Mouse (Mus musculus) fibroblast of lung, adult 2 months (primary cell): ENCODE data around the gene Eri3.
A peak's percentile ranks its signal among the peaks of the same experiment; 100 is the strongest.

ENCODE experiments used
- DNase-seq: peaks from one replicate; pipeline ENCODE4 v3.0.0-alpha.2; 2011; ENCODE audit warnings: low read depth

Eri3 gene

DNA sequence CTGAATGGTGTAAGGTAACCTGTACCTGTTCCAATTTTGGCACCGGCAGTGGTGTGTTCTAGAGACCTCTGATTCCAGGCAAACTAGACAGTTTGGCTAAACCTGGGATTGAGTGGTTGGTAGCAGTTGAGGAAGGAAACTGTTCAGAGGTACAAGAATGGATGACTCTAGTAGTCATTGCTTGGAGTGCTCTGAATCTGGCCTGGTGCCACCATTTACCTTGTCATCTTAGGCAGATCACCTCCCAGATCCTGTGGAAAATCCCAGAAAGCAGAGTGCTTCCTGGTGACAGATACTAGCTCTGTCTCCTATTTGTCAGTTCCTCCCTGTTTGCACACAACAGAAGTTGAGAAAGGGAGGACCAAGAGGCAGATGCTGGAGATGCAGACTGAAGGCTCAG, 27.4 kb downstream of the Eri3 start:
- DNase-seq, result no peak

DNA sequence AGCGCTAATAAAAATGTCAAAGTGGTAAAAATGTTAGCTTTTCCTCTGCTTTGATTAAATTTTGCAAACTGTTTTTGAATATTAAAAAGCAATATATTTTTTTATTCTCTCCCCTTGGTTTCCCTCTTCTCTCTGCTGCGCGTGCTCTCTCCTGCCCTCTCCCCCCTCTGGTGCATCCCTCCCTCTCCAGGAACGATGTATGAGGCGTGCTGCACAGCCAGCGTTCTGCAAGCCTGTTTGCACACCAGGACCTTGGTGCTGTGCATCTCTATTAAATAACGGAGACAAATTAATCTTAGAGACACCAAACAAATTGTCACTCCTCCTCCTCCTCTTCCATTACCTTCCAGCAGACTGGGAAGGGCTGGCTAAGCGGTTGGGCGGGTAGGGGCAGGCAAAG, 31.5 kb downstream of the Eri3 start:
- no peak for DNase-seq

GRCm38 (mm10) chr4:117585995-117586394, 35.8 kb downstream of the Eri3 start:
- no peak for DNase-seq

DNA sequence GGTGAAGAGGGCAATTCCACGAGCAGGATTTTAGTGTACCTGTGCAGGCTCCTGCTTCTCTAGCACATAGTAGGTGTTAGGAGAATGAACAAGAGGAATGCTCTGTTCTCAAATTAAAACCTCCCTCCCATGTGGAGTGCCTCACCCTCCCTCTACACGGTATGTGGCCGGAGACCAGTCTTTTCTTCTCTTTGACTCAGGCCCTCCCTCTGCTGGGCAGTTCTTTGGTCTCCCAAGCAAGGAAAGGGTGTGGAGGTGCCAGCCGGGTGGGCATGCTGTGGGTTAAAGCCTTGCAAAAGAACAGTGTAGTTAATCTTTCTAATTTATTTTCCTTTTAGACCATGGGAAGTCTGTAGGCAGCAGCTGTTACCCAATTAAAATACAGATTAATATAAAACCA, 37.3 kb downstream of the Eri3 start:
- no peak for DNase-seq

DNA sequence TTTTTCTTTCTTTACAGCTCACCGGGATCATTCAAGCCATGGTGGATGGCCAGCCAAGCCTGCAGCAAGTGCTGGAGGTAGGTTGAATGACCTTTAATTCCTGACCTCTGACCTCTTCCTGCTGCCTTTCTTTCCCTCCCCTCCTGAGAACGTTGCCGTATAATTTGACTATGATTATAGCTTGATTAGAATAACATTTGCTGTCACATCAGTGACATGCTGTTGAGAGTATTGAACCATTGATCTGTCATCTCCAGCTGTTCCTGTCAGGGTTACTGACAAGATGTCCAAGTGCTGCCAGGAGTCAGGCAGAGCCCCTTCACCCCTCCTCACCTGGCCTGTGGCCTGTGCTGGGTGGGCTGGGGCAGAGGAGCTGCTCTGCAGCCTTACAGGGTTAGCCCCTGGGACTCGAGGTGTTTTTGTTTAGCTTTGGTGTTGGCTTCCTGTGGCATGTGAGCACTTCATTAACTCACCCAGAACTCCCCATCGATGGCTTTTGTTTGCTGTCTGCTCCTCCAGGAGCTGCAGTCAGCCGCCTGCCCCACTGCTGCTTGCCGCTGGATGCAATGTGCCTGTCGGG, 39.0 kb downstream of the Eri3 start:
- DNase-seq, result no peak

- DNase-seq, result no peak
Measured at GRCm38 (mm10) chr4:117590781-117591180, 40.6 kb downstream of the Eri3 start.

DNA sequence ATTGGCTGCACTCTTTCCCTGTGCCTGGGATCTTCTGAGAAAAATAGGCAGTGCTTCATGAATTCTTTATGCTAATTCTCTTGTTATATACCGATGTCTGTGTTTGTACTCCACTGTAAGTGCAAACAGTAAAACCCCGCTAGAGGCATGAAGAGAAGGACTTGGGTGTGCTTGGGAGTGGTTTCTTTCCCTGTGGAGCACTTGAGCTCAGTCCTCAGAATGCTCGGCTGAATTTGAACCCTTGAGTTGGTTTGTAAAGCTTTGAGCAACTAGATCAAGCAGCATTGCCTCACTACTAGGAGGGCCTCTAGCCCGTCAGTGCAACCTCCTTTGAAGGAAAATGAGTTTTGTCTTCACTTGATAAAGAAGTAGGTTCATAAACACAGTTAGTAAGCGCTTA, 42.0 kb downstream of the Eri3 start:
- no peak for DNase-seq

DNA sequence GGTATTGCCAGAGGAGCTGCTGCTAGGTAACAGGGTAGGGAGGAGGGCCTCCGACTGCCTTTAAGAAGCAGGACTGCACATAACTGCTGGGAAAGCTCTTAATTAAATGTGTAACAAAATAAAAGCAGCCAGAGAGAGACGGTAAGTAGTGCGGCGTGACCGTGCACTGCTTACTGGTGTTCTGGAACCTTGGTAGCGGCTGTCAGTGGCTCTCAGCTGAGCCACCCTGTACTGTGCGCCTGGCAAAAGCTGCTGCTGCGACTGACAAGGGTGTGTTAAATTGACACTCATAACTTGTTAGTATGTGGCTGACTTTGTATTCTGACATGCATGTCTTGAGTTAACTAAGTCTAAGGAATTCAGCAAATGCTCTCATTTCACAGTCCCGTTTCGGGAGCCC, 45.1 kb downstream of the Eri3 start:
- no peak for DNase-seq

DNA sequence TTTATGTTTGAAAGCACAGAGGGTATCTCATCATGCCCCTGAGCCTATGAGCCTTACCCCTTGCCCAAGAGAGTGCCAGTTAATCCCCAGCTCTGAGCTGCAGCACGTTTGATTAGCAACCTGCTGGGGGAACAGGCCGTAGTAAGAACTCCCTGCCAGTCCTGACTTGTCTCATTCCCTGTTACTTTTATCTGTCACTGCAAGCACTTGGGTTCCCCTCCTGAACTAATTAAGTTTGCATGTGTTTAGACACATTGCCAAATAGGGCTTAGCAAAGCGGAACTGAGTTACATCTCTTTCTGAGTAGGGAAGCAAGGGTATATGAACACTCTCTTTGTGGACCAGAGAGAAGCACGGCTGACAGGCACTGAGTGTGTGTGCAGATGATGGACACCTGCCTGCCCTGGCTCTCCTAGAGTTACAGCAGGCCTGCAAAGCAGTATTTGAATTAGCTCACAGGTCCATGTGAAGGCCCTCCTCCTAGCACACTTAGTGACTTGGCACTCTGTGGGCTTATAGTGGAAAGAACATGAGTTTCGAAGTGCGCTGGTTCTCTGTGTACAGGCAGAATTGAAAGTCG, 49.9 kb downstream of the Eri3 start:
- no peak for DNase-seq

DNA sequence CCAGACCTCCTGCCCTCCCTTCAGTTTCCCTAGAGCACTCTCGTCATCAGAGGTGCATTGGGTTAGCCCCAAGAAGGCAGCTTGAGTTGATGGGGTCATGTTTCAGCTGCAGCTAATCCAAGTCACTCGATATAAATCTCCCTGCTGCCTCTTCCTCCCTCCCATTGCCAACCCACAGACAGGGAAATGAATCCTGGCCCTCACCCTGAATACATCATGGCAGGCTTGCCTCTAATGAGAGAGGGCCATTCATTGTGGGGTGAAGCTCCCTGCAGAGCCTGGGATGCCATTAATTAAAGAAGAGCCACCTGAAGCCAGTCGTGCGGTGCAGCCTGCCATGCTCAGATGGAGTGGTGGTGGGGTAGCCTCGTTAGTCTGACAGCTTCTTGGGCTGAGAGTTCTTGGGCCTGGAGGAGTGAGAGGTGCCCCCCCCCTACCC, 51.2 kb downstream of the Eri3 start:
- no peak for DNase-seq

- DNase-seq, result no peak
Measured at GRCm38 (mm10) chr4:117605099-117605953, 55.2 kb downstream of the Eri3 start.

DNA sequence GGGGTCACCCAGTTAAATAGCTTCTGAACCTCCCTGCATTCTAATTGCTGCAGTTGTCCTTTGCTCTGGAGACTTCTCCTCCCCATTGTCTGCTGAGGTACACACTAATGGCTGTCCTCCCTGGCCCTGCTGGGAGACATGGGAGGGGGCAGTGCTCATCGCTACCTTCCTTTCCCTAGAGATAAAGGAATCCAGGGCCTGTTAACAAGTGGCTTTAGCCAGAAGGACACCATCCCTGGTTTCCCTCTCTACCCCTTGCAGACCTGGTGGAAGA, 55.7 kb downstream of the Eri3 start:
- no peak for DNase-seq

DNA sequence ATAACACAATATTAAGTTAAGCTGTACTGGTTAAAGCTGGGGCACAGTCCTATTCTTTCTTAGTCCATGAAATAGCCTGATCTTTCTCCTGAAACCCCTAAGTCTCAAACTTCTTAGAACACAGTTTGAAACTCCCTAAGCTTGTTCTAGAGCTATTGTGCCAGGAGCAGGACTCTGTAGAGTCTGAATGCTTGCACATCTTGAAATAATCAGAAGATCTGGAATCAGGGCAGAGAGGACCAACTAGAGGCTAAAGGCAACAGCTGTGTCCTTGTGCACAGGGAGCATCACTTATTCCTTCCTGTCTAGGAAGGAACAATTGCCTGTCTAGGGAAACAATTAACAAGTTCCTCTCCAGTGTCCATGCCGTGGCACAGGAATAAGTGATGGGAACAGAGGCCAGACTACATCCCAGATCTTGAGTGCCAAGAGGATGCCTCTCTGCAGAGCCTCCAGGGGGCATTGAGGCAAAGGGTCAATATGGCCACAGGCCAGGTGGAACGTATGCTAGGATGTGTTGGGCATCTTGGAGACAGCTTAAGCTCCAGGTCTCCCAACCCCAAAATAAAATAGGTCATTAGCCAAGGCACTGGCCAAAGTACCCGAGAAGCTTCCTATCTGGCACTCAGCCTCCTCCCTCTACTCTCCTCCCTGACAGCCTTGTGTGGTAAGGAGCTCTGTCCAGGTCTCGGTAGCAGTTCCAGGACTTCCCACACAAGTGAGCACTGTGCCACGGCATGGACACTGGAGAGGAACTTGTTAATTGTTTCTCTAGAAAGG, 56.9 kb downstream of the Eri3 start:
- DNase-seq, result no peak

DNA sequence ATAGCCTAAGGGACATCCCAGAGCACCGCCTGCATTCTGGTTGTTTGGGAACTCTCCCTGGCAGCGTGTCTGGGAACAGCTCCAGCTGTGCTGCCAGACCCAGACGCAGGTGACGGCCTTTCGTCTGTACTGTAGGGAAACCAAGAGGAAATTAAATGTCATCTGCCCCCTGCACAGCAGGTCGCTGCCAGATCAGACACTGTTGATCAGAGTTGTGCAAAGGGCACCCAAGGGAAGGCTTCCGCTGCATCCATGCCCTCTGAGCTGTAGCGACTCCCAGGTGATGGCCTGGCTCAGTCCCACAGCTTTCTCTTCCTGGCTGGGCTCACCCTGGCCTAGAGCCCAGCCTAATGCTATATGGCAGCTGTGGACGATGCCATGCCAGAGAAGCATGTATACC, 58.1 kb downstream of the Eri3 start:
- peak; percentile 12 for DNase-seq

GRCm38 (mm10) chr4:117609371-117610039, 59.3 kb downstream of the Eri3 start:
- no peak for DNase-seq

- no peak for DNase-seq
Measured at GRCm38 (mm10) chr4:117611385-117611784, 61.2 kb downstream of the Eri3 start.

DNA sequence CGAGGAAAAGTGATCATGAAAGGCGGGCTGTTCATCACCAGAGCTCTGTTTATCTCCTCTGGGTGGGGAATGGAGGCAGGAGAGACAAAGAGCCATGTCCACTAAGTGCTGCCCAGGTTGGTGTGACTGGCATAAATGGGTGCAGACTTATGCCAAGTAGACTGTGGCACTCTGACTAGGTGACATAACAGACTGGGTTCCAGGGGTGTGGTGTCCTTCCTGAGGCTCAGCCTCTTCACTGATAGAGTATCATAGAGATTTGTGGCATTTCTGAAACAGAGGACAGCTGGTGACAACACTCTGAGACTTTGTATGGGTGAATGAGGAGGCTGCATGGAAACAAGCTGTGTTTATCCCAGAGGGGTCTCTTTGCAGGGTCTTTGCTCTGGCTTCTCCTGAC, 61.6 kb downstream of the Eri3 start:
- DNase-seq, result no peak

GRCm38 (mm10) chr4:117612713-117613112, 62.5 kb downstream of the Eri3 start:
- no peak for DNase-seq

DNA sequence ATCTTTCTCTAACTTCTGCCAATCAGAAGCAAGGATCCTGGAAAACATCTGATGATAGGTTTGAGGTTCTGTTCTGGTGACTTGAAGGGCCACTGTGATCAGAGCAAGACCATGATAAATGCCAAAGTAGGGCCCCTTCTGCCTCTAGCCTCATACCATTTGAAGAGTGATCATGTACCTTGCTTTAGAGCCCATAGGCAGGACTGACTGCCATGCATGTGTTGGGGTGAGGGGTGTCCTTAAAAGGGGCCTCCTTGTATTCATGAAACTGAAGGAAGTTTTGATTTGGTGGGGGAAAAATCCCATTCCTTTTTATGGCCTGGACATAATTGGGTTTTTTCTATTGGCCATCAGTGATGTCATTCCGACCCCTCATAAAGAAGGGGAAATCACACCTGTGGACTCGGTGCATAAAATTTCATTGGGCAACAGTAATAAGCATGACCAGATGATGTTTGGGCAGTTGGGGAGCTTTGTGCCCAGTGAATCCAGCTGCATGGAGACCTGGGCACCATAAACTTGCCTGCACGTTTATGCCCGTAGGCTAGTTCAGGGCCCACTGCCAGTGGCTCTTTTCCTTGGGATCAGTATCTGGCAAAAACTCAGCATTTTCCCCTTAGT, 63.1 kb downstream of the Eri3 start:
- DNase-seq, result no peak

GRCm38 (mm10) chr4:117616600-117616999, 66.4 kb downstream of the Eri3 start:
- no peak for DNase-seq

DNA sequence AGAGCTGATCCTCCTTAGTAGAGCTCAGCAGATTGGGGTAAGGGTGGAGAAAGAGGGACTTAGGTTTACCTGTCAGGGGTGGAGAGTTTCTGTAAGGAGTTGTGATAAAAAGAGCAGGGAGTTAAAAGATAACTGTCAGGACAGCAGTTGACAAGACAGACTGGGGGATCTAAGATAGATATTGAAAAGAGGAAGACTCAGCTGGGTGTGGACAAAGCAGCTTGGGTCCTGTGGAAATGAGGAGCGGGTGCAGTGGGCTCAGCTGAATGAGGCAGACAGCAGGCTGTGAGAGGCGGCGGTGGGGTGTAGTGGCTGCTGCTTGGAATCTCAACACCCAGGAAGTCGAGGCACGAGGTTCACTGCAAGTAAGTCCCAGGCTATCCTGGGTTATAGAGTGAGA, 72.1 kb downstream of the Eri3 start:
- no peak for DNase-seq

GRCm38 (mm10) chr4:117623025-117623424, 72.9 kb downstream of the Eri3 start:
- DNase-seq, result no peak
